Mouse (Mus musculus) megakaryocyte, embryonic 14.5 days (primary cell): ENCODE data around the gene Dync1i1.

Experiments
- FLI1 ChIP-seq: IDR thresholded peaks from 2 replicates; pipeline ENCODE4 v1.6.1; 2012; ENCODE audit warnings: low read length, inconsistent platforms, mixed read lengths
- GATA1 ChIP-seq: IDR thresholded peaks from 3 replicates; pipeline ENCODE4 v1.6.1; 2012; ENCODE audit warnings: mixed read lengths, low read length, inconsistent platforms, borderline replicate concordance

DNA sequence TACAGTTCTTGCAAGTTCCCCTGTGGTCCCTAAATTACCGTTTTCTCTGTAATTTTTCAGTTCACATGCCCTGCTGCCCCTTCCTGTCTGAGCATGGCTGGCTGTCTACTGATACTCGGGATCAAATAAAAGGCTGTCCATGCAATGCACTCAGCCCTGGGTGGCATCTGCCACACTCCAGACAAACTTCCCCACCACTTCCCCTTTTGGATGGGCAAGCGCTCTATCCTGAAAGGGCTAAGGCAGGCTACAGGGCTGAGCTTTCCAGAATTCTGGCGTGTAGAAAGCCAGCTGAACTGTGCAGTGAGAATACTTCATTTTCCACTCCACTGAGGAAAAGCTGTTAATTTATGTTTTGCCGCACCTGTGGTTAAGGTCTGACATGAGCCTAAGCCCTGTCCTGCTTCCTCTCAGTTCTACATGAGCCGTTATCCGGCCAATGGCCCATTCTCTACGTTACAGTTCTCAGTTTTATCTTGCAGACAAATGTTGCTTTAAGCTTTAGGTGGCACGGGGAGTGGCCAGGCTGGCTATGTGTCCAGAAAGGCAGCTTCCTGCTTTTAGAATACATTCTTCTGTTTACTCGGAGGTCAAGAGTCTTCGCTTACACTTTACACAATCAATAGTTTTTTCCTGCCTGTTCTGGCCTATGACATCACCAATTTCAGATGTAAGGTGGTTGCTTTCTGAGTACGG is 321.4 kb downstream of the Dync1i1 start:
- TF ChIP-seq GATA1 = no peak
- TF ChIP-seq FLI1 = no peak
